Mouse (Mus musculus): ENCODE data around the gene Polr3h. TPM values are rescaled to one million over a fixed set of nuclear protein-coding genes. Genes with fewer than 3 reads are reported as not detected.
A peak's percentile ranks its signal among the peaks of the same experiment; 100 is the strongest.
"Not testable (repeated sequence)": the region's sequence is repeated elsewhere in the genome, so short reads cannot be mapped to it uniquely, and the experiment has no call there.

Gene Polr3h
- polyA plus RNA-seq, 1 experiment from 2014 or later = 80.8 TPM

DNA sequence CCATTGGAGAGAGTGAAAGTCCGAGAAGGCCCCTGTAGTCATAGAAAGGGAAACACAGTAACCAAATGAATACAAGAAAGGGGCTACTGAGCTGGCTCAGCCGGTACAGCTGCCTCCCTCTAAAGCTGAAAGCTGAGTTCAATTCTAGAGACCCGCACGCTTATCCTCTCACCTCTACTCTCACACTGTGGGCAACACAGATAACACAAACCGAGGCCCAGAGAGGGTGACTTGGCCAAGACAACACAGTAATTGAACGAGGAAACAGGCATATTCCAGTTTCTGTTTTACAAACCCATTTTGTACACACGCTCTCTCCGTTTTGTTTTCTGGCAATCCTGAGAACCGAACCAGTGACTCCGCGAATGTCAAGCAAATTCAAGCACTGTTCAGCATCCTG is 1.1 kb downstream of the Polr3h start:
- 84% methylated on average over 11 of the region's 11 CpGs for WGBS
- peaks cover 32% of the 10 kb centered on the region for H3K36me3 ChIP-seq
- H3K4me1 ChIP-seq = peaks cover 29% of the 10 kb centered on the region

DNA sequence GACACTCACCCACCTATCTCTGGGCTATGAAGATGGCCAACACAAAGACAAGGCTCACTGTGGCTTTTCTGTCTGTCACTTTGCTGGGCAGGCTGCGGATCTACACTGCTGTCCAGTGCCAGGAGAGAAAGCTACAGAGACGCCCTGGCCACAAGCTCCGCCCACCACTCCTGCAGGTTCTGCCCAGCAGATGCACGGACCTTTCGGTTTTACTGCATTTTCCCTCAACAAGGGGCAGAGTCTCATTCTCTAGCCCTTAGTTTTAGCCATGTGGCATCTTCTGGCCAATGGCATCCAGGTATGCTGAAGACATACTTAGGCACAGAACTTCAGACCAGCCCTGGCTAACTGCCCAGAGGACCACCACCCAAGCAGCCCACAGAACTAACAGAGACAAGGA is 4.8 kb downstream of the Polr3h start:
- no peaks in the 10 kb centered on the region for H3K27me3 ChIP-seq (ENCODE audit: low read depth, poor library complexity, severe bottlenecking)
- DNase-seq (ENCODE audit: low spot score) = no peak
- peaks cover 19% of the 10 kb centered on the region for H3K4me1 ChIP-seq
- no peaks in the 10 kb centered on the region for H3K9me3 ChIP-seq (replicated peaks)
- H3K36me3 ChIP-seq = peaks cover 55% of the 10 kb centered on the region
- H3K4me3 ChIP-seq = no peak overlapping the region
- no peak overlapping the region for H3K27ac ChIP-seq (replicated peaks)
- WGBS = 73% methylated on average over 5 of the region's 5 CpGs

More for the DNA sequence above, 1.1 kb downstream of the Polr3h start:
- no peaks in the 10 kb centered on the region for H3K9me3 ChIP-seq (replicated peaks)
- no peak overlapping the region for H3K27ac ChIP-seq (replicated peaks)
- H3K4me3 ChIP-seq = peak overlapping the region; percentile 90
- no peak for DNase-seq (ENCODE audit: low spot score)
- no peaks in the 10 kb centered on the region for H3K27me3 ChIP-seq (ENCODE audit: low read depth, poor library complexity, severe bottlenecking)

DNA sequence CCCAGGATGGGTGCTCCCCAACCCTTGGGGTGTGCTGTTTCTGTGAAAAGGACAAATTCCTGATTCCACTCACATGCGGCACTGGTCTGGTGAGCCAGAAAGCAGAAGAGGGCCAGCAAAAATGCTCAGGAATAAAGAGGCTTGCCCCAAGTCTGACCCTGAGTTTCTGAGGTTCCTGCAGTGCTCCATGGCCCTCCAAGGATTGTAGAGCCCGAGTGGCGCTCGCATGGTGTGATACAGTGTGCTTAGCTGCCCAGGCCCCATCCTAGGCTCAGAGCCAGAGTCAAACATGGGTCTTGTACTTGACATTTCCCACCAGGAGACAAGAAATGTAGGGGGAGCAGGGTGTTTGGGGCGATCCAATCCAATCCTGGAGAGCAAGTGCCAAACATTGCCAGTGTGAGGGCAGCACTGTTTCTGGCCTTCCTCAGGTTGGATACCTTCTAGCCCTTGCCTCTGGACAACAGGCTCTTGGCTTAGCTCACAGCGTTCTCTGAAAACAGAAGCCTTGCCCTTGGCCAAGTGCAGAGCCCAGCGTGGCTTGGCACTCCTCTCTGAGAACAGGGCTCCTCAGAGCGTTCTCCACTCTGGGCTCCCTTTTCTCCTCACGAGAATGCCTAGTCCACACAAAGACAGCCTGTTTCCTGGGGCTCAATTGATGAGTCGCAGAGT is 5.4 kb downstream of the Polr3h start:
- Histone ChIP-seq H3K4me3 (no peak overlapping the region), H3K9me3 (replicated peaks) (no peaks in the 10 kb centered on the region), H3K4me1 (peaks cover 15% of the 10 kb centered on the region), H3K36me3 (peaks cover 61% of the 10 kb centered on the region), H3K27me3 (ENCODE audit: low read depth, poor library complexity, severe bottlenecking) (no peaks in the 10 kb centered on the region), H3K27ac (replicated peaks) (no peak overlapping the region)
- WGBS = 90% methylated on average over 10 of the region's 10 CpGs
- no peak for DNase-seq (ENCODE audit: low spot score)

DNA sequence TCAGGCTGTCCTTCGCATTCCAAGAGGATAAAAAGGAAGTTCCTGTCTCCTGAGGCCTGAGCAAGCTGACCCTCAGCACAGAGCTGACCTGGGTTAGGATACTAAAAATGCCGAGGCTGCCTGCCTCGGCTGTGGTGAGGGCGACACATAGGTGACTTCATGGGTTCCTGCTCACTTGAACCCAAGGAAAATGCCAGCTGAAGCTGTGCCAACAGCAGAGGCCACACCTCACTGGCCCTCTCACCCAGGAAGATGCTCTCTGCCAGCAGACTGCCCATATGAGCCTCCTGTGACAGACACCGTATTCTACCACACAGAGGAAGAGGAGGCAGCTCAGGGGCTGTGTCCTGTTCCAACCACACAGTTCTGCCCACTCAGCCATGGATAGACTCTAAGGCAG is 7.0 kb downstream of the Polr3h start:
- 90% methylated on average over 5 of the region's 5 CpGs for WGBS
- Histone ChIP-seq H3K36me3 (peaks cover 75% of the 10 kb centered on the region), H3K27ac (replicated peaks) (no peak overlapping the region), H3K4me1 (no peaks in the 10 kb centered on the region), H3K9me3 (replicated peaks) (no peaks in the 10 kb centered on the region), H3K27me3 (ENCODE audit: low read depth, poor library complexity, severe bottlenecking) (no peaks in the 10 kb centered on the region), H3K4me3 (no peak overlapping the region)
- no peak for DNase-seq (ENCODE audit: low spot score)

DNA sequence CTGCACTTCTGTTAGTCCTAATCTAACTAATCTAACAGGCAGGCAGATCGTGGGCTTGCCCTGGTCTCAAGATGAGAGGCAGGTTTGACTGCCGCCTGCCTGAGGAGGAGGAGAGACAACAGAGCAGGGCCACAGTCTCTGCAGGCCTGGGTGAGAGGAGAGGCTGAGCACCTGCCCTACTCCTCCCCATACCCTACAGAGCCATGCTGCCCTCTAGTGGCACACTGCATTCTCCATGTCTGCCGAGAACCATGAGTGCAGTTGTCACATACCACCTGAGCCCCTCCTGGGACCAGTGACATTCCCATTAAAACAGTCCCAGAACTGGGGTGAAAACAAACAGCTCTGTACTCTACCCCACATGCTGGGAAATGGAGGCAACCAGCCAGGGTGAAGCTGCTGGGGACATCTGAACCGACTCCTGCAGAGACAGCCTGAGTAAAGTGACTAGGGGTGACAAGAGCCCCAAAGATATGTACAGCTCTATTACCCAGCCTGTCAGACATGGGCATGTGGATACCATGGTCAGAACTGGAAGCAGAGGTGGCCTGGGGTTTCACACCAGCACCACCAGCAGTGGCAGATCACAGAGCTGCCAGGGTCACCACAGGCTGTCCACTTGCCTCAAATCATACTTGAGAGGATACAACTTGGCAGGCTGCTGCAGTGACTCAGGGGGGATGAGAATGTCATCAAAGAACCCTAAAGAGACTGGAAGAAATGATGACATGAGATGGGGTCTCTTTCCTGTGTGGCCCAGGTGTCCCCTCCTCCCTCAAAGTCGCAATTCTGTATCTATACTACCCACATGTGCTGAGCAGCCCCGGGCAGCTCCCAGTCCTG is 8.2 kb downstream of the Polr3h start:
- no peak overlapping the region for H3K27ac ChIP-seq (replicated peaks)
- no peaks in the 10 kb centered on the region for H3K9me3 ChIP-seq (replicated peaks)
- peak; percentile 54 for DNase-seq (ENCODE audit: low spot score)
- 63% methylated on average over 6 of the region's 6 CpGs for WGBS
- no peaks in the 10 kb centered on the region for H3K4me1 ChIP-seq
- no peak overlapping the region for H3K4me3 ChIP-seq
- H3K27me3 ChIP-seq (ENCODE audit: low read depth, poor library complexity, severe bottlenecking) = no peaks in the 10 kb centered on the region
- H3K36me3 ChIP-seq = peaks cover 79% of the 10 kb centered on the region

DNA sequence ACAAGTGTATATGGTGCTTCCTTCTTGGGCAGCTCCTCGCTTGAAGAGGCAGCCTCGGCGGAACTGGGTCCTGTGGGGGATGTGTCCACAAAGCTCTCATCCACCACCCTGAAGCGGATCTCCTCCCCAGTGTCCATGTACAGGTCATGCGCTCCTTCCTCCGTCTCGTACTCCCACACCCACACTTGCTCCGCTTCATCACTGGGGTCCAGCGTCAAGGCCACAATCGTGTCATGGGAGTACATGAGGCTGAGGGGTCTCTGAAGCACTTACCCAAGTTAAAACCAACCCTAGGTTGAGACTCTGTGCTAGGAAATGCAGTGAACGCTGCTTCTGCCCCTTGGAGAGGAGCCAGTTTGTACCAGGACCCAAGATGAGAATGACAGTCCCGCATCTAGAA is 8.8 kb downstream of the Polr3h start:
- H3K27ac ChIP-seq (replicated peaks) = no peak overlapping the region
- WGBS = 94% methylated on average over 12 of the region's 12 CpGs
- H3K4me3 ChIP-seq = no peak overlapping the region
- no peaks in the 10 kb centered on the region for H3K9me3 ChIP-seq (replicated peaks)
- H3K27me3 ChIP-seq (ENCODE audit: low read depth, poor library complexity, severe bottlenecking) = no peaks in the 10 kb centered on the region
- H3K36me3 ChIP-seq = peaks cover 83% of the 10 kb centered on the region
- DNase-seq (ENCODE audit: low spot score) = no peak
- no peaks in the 10 kb centered on the region for H3K4me1 ChIP-seq

DNA sequence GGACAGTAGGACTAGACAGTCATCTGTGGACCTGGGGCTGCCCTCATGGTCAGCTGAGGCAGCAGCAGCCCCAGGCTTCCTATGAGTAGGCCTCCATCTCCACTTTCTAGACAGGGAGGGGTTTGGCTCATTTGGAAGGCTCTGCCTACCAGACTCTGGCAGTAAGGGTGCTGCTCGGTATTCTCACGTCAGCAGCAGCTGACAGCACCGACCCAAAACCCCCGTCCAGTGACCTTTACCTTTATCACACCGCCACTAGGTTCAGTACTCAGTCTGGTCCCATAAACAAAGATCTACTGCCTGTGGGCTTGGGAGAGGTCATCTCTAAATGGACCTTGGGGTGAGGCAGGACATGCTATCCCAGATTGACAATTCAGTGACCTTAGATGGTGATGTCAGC is 10.4 kb downstream of the Polr3h start:
- 94% methylated on average over 5 of the region's 5 CpGs for WGBS
- no peak overlapping the region for H3K4me3 ChIP-seq
- no peaks in the 10 kb centered on the region for H3K9me3 ChIP-seq (replicated peaks)
- no peaks in the 10 kb centered on the region for H3K4me1 ChIP-seq
- H3K27me3 ChIP-seq (ENCODE audit: low read depth, poor library complexity, severe bottlenecking) = no peaks in the 10 kb centered on the region
- no peak for DNase-seq (ENCODE audit: low spot score)
- no peak overlapping the region for H3K27ac ChIP-seq (replicated peaks)
- H3K36me3 ChIP-seq = peaks cover 84% of the 10 kb centered on the region

DNA sequence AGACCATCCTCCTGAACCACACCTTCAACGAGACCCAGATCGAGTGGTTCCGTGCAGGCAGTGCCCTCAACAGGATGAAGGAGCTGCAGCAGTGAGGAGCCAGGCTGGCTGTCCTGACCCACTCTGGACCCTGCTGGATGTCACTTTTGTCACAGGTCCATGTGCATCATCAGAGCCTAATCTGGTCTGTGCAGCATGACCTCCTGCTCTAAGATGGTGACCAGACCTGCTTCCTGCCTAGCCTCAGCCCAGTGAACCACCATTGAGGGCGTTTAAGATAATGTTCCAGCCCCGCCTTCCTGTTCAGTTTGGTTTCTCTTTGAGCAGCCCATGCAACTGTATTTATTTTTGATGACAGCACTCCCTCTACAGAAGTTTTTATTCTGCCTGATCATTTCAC is 11.4 kb downstream of the Polr3h start:
- Histone ChIP-seq H3K36me3 (peaks cover 89% of the 10 kb centered on the region), H3K4me1 (no peaks in the 10 kb centered on the region), H3K27ac (replicated peaks) (no peak overlapping the region), H3K4me3 (no peak overlapping the region), H3K9me3 (replicated peaks) (no peaks in the 10 kb centered on the region), H3K27me3 (ENCODE audit: low read depth, poor library complexity, severe bottlenecking) (no peaks in the 10 kb centered on the region)
- WGBS = 84% methylated on average over 5 of the region's 5 CpGs
- no peak for DNase-seq (ENCODE audit: low spot score)

DNA sequence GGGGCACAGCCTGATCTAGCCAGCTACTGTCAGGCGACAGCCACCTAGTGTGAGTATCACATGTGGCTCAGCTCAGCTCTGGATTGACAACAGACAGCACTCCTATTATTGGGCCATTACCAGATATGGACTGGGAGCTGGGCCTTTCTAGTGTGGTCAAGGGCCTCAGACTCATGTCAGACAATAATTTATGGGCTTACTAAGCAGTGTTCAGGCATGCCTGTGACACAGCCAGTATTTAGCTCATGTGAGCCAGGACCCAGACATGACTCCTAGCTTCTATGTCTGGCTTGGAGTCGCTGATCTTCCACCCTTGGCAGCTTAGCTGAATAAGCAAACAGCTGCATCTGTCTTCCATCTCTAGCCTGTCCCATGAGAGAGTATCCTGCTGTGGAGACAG is 13.5 kb downstream of the Polr3h start:
- Histone ChIP-seq H3K36me3 (peaks cover 100% of the 10 kb centered on the region), H3K27ac (replicated peaks) (no peak overlapping the region), H3K27me3 (ENCODE audit: low read depth, poor library complexity, severe bottlenecking) (no peaks in the 10 kb centered on the region), H3K4me1 (no peaks in the 10 kb centered on the region), H3K9me3 (replicated peaks) (no peaks in the 10 kb centered on the region), H3K4me3 (no peak overlapping the region)
- 74% methylated on average over 2 of the region's 2 CpGs for WGBS
- DNase-seq (ENCODE audit: low spot score) = no peak

DNA sequence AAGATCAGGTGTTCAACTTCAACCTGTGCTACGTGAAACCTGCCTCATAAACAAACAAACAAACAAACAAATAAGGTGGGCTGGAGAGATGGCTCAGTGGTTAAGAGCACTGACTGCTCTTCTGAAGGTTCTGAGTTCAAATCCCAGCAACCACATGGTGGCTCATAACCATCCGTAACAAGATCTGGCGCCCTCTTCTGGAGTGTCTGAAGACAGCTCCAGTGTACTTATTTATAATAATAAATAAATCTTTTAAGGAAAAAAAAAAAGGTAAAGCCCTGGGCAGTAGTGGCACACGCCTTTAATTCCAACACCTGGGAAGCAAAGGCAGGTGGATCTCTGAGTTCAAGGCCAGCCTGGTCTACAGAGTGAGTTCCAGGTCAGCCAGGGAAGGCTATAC is 17.3 kb downstream of the Polr3h start:
- WGBS = 87% methylated on average over 4 of the region's 4 CpGs
- peaks cover 100% of the 10 kb centered on the region for H3K36me3 ChIP-seq
- not testable (repeated sequence) for H3K27ac ChIP-seq (replicated peaks); H3K4me1 ChIP-seq; H3K9me3 ChIP-seq (replicated peaks); H3K4me3 ChIP-seq; DNase-seq (ENCODE audit: low spot score); H3K27me3 ChIP-seq (ENCODE audit: low read depth, poor library complexity, severe bottlenecking)

DNA sequence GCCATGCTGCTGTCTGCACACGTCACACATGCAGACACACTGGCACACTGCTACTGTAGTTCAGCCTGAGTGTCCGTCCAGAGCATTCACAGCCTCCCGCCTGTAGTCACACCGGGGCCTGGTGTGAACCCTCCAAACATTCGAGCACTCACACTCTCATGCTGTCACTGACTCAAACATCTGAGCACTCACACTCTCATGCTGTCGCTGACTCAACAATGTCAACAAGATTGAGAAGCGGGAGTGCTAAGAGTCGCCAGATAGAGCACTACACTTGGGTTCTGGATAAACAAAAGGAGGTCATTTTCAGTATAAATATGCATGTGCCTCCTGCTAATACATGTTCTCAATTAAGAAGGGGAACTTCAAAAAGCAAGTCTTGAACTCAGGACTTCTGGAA is 18.1 kb downstream of the Polr3h start:
- Histone ChIP-seq H3K4me3 (no peak overlapping the region), H3K9me3 (replicated peaks) (no peaks in the 10 kb centered on the region), H3K27me3 (ENCODE audit: low read depth, poor library complexity, severe bottlenecking) (no peaks in the 10 kb centered on the region), H3K4me1 (no peaks in the 10 kb centered on the region), H3K27ac (replicated peaks) (no peak overlapping the region), H3K36me3 (peaks cover 100% of the 10 kb centered on the region)
- WGBS = 91% methylated on average over 8 of the region's 8 CpGs
- no peak for DNase-seq (ENCODE audit: low spot score)

DNA sequence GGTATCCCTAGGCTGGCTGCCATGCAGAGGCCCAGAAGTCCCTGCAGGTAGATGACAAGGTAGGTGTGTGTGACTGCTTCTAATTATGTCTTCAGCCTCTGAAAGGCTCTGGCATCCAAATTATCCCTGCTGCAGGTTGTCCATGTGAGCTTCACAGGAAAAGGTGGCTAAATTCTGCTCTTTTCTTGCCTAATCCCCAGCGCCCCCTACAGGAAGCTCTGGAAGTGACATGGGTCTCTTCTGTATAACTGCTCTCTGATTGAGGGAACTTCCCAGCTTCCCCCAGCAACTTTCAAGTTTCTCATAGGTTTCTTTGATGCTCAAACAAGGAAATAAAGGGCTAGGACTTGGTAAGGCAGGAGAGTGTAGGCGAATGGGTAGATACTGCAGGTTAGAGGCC is 21.1 kb downstream of the Polr3h start:
- Histone ChIP-seq H3K9me3 (replicated peaks) (no peaks in the 10 kb centered on the region), H3K27ac (replicated peaks) (no peak overlapping the region), H3K4me1 (no peaks in the 10 kb centered on the region), H3K36me3 (peaks cover 100% of the 10 kb centered on the region), H3K27me3 (ENCODE audit: low read depth, poor library complexity, severe bottlenecking) (no peaks in the 10 kb centered on the region), H3K4me3 (no peak overlapping the region)
- WGBS = 42% methylated on average over 2 of the region's 2 CpGs
- DNase-seq (ENCODE audit: low spot score) = peak; percentile 62

DNA sequence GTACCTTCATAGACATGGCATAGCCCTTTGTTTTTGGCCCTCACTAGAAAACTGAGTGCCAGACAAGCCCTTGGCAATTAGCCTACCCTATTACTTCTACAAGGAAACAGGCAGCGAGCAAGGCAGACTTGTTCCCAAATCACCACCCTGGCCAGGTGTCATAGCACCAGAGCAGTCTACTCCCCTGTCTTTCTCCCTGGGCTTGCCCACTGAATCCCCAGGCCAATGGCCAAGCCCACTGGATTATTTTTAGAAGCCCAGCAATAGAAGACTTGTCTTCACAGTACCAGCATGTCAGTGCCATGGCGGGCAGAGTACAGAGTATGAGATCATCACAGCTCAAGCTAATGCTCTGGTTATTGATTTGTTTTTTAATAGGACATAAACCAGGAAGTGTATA is 27.3 kb downstream of the Polr3h start:
- H3K4me3 ChIP-seq = no peak overlapping the region
- H3K36me3 ChIP-seq = peaks cover 97% of the 10 kb centered on the region

More for the DNA sequence above, 27.3 kb downstream of the Polr3h start:
- no peaks in the 10 kb centered on the region for H3K27me3 ChIP-seq (ENCODE audit: low read depth, poor library complexity, severe bottlenecking)
- WGBS = 94% methylated on average over 2 of the region's 2 CpGs
- no peaks in the 10 kb centered on the region for H3K4me1 ChIP-seq
- no peak overlapping the region for H3K27ac ChIP-seq (replicated peaks)
- H3K9me3 ChIP-seq (replicated peaks) = no peaks in the 10 kb centered on the region
- DNase-seq (ENCODE audit: low spot score) = no peak

Measured in midbrain, embryonic 10.5 days (tissue).